Mouse (Mus musculus) megakaryocyte progenitor cell, adult 5-6 weeks (primary cell): Measurements from ENCODE around the gene Ecsit. TPM values are rescaled to one million over a fixed set of nuclear protein-coding genes. Genes with fewer than 3 reads are reported as not detected.
"Not testable (repeated sequence)": the region's sequence is repeated elsewhere in the genome, so short reads cannot be mapped to it uniquely, and the experiment has no call there.

Experiments used
- ATAC-seq: replicated peaks from 2 replicates; pipeline ENCODE4 v1.8.0; 2016; ENCODE audit warnings: mild to moderate bottlenecking, moderate TSS enrichment, inconsistent platforms; ENCODE audit not compliant: poor library complexity
- total RNA-seq, 2 experiments: library from RNA; stranded (forward) in 1 of 2; stranded (reverse) in 1 of 2; fragments of 157-497, 149-512 nt in 1 of 2; fragments of 200-1000 nt in 1 of 2; gene quantifications; 2 replicates each; pipeline versions ENCODE4 v1.2.3 to v1.2.4; 2015 to 2017

The Ecsit gene
- total RNA-seq, 2 experiments from 2014 or later: 12.0 to 20.8 TPM

- ATAC-seq: no peak
Measured at GRCm38 (mm10) chr9:22092746-22093145, 7.5 kb upstream of the Ecsit start.

GRCm38 (mm10) chr9:22089986-22090385 lies 4.7 kb upstream of the Ecsit start:
- no peak for ATAC-seq

DNA sequence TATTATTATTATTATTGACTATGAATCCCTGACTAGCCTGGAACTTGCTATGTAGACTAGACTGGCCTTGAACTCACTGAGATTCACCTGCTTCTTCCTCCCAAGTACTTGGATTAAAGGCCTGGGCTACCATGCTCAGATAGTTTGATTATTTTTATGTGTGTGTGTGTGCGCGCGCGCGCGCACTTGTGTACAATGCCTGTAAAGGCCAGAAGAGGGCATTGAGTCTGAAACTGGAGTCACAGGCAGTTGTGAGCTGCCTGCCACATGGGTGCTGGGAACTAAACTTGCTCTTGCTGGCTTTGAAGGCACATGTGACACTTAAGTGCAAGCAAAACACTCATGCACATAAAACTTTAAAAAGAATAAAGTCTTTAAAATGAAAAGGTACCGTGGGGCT lies 4.0 kb upstream of the Ecsit start:
- ATAC-seq: no peak

GRCm38 (mm10) chr9:22087034-22087618 lies 1.9 kb upstream of the Ecsit start:
- no peak for ATAC-seq

DNA sequence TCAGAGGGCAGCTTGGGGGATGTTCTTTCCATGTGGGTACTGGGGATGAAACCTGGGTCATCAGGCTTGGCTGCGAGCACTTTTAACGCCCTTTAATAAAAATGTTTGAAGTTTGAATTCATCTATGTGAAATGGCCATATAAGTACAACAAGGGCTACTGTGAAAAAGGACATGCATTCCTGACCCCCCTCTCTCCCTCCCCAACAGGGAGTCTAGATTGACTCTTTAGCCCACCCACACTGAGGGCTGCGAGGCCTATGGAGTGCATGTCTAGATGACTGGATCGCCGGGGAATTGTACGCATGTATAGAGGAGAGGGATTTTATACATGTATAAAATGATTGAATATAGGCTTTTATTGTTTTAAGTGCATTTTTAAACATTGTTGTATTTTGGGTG lies 774 bp upstream of the Ecsit start:
- no peak for ATAC-seq

DNA sequence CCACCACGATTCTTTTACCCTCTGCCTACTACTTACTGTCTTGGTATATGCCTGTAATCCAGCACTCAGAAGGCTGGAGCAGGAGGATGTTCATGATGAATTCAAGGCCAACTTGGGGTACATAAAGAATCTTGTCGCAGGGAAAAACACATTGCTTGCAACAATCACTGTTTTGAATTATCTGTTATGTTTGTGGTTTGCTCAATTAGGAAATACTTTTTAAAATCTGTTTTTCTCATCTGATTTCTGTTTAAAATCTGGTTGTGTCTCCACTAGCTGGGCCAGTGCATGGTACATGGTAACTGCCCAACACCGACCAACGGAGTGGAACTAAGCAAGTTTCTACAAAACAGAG lies 594 bp downstream of the Ecsit start:
- no peak for ATAC-seq

DNA sequence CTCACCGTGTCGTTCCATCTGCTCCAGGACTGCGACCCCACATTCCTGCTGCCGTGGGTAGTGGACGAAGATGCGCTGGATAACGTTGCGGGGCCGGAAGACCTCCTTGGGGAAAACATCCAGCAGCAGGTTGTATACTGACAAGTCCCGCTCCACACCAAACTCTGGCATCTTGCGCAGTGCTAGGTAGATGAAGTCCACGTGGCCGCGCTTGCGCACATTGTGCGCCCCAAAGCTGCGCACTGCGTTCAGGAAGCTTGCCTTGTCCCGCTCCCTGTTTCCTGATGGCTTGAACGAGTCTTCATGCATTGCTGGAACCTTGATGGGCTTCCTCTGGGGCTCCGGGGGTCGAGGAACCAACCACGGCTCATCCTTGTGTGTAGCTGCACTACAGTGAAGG lies 9.0 kb downstream of the Ecsit start:
- ATAC-seq: no peak

DNA sequence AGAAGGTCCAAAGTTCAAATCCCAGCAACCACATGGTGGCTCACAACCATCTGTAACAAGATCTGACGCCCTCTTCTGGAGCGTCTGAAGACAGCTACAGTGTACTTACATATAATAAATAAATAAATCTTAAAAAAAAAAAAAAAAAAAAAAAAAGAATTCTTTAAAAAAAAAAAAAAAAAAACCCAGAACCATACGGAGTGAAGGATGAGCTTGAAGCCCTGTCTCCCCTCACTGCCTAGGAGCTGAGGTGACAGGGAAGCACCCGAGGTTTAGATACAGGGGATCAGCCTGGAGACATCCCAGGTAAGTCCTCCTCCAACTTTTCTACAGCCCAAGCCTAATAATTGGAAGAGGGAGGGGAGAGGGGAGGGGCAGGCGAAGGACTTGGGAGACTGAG lies 9.5 kb downstream of the Ecsit start:
- not testable (repeated sequence) for ATAC-seq

GRCm38 (mm10) chr9:22072276-22072675 lies 13.0 kb downstream of the Ecsit start:
- no peak for ATAC-seq

DNA sequence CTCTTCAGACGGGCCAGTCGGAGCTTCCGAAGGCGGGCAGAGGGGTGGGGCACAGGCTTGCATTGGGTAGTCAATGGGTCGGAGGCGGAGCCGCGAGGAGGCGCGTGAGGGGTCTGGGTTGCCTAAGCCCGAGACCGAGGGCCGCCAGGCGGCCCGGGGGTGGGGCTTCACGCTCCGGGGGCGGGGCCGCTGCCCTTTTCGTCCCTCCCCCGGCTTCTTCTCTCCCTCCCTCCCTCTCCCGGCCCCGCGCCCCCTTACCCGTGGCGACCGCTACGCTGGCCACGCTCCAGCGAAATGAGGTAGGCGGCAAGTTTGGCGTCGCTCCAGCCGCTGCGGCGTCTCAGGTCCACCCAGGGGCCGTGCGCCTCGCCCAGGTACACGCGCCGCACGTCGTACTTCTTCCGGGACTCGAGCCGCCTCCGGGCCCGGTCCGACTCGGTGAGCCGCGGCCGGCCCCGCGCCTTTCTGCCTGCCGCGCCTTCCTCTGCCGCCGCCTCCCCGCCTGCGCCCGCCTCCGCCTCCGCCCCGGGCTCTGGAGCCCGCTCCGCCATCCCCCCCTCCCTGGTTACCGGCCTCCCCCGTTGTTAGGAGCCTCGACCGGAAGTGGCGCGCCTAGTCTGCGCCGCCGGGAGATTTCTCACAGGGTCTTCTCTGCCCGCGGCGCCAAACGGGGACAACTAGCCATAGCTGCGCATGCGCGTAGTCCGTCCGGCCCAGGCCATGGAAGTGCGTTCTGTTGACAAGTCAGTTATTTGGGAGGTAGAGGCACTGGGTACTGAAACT lies 14.3 kb downstream of the Ecsit start, which contains the start of the genes Gm49318 and Zfp653:
TSS of gene Gm49318 (minus strand) at position 469 of the 783 bp plus-strand sequence.
TSS of gene Zfp653 (minus strand) at position 586 of the 783 bp plus-strand sequence.
- ATAC-seq: peak; percentile 94

DNA sequence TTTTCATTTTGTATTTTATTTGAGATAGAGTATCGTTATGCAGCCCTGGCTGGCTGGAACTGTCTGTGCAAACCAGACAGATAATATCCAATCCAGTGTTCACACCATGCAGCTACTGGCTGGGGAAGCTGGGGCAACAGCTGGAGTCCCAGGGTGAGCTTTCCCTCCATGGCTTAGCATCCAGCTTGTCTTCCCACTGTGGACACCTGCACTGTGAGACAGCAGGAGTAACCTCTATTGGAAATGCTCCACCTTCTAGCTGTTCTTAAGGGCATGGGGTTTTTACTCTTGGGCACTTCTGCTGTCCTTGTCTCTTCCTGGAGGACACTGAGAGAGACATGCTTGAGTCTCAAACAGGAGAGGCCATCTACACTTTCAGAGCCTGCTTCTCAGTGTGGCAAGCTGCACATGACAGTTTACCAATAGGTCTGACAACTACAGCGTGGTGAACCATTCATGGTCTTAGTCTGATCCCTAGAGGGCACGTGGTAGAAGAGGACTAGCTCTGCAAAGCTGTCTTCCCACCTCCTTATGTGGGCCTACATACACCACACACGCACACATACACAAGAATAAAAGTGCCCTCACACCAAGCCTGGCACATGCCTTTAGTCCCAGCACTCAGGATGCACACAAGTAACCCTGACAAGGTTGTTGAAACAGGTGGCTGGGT lies 15.2 kb downstream of the Ecsit start:
- no peak for ATAC-seq

DNA sequence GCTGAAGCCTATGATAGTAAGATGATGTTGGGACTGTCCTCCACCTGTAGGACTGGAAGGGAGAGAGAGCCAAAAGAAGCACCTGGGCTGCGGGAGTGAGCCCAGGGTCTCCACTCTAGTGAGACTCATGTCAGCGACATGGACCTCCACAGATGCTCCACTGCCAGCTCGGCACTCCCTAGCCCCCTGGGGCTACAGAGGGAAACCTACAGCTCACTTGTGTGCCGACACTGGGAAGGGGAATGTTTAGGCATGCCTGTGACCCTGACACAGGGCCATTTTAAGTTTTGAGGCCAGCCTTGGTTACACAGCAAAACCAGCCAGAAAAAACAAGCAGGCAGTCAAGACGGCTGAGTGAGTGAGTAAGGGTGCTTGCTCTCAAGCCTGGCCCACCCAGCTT lies 18.0 kb downstream of the Ecsit start:
- ATAC-seq: no peak

DNA sequence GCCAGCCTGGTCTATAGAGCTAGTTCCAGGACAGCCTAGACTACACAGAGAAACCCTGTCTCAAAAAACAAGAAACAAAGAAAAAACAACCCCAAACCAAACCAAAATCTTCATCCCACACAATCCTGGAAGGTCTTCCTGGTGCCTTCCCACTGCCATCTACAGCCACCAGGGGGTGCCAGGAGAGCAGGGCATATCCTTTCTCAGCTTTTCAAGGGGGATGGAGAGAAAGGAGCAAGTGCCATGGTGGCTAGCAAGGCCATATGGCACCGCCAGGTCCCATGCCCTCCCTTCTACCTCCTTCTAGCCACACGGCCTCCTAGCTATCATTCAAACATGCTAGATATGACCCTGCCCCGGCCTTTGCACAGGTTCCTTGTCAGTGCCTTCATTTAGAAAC lies 18.8 kb downstream of the Ecsit start:
- peak; percentile 45 for ATAC-seq

GRCm38 (mm10) chr9:22065642-22066041 lies 19.6 kb downstream of the Ecsit start:
- no peak for ATAC-seq

GRCm38 (mm10) chr9:22064341-22064740 lies 20.9 kb downstream of the Ecsit start:
- ATAC-seq: peak; percentile 40

DNA sequence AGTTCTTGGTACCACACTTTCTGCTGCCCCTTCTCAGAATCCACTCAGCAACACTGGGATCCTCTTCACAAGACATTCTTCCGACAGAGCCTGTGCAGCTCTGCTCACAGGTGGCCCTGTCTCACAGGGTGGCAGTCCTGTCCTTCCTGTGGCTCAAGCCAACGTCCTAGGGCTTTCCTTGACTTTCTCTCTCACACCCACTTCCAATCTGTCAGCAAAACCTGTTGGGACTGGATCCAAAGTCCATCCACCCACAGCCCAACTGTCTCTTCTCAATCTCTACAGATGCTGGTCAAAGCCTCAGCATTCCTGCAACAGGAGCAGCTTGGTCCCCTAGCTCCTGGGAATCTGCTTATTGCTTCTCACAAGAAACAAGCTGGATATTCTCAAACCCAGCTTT lies 23.9 kb downstream of the Ecsit start:
- no peak for ATAC-seq

GRCm38 (mm10) chr9:22058011-22058424 lies 27.2 kb downstream of the Ecsit start:
- ATAC-seq: no peak

DNA sequence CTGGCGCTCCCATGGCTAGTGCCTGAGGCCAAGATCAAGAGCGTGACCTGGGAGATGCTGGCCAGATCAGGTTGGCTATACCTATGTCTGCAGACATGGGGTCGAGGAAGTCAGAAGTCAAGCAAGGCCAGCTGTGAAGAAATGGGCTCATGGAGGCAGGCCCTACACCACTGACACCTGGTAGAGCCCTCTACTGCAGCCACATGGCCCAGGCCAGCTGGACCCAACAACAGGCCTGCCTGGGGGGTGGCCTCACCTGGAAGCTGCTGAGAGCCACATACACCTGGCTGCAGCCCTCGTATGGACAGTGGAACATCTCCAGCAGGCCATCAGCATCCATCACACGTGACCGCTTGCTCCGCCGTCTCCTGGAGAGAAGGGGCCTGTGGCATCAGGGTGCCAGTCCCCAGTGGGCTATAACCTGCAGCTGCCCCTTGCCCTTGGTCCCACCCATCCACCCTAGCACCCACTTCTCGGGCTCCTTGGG lies 28.2 kb downstream of the Ecsit start:
- ATAC-seq: no peak

- ATAC-seq: no peak
Measured at GRCm38 (mm10) chr9:22056303-22056910, 28.8 kb downstream of the Ecsit start.

GRCm38 (mm10) chr9:22055713-22056112 lies 29.5 kb downstream of the Ecsit start:
- ATAC-seq: no peak

DNA sequence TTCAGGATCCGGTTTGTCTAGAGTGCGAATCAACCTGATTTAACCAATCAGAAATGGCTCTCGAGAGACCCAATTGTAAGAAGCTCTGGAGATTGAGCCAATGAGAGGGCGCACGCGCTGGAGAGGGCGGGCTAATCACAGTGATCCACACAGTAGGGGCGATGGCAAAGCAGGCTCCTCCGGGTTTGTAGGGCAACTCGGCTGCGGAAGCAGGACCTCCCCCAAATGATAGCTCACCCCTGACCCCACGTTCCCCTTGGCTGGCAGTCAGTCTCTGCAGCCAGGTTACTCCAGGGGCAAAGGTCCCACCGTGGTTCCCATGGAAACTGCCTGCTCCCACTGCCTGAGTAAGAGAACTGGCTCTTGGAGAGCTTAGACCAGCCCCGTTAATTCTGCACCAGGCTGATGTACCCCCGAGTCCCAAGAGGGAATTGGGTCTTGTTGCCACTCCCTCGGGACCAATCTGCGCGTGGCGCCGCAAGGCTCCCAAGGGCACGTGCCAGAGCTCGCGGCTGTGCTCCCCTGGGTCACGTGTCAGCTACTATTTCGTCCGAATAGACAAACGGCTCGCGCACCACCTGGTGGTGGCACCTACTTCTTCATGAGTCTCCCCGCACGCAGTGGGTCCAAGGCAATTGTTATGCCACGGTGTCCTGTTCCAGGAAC lies 30.7 kb downstream of the Ecsit start:
- peak; percentile 82 for ATAC-seq
